Mouse (Mus musculus): Measurements from ENCODE around the gene Rora.
A peak's percentile ranks its signal among the peaks of the same experiment; 100 is the strongest.

Gene Rora

DNA sequence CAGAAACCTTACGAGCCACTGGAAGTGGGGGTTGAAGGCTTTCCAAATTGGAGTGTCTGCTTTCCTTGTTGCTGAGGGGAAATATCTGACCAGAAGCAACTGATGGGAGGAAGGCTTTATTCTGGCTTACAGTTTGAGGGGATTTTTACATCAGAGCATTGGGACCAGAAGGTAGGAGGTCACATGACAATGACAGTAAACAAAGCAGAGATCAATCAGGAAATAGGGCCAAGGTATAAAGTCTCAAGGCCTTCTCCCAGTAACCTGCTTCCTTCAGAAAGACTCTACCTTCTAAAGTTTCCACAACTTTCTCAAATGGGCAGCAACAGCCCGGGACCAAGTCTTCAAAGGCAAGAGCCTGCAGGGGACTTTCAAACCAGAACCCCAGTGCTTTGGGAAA lies 34.6 kb downstream of the Rora start:
- DNase-seq (ENCODE audit: low read depth, low spot score) = no peak

- peak; percentile 80 for DNase-seq (ENCODE audit: low read depth, low spot score)
Measured at GRCm38 (mm10) chr9:68689351-68689750, 35.8 kb downstream of the Rora start.

- DNase-seq (ENCODE audit: low read depth, low spot score) = no peak
Measured at GRCm38 (mm10) chr9:68694889-68695495, 41.4 kb downstream of the Rora start.

GRCm38 (mm10) chr9:68695496-68695969 lies 41.9 kb downstream of the Rora start:
- DNase-seq (ENCODE audit: low read depth, low spot score) = no peak

GRCm38 (mm10) chr9:68696425-68696956 lies 42.9 kb downstream of the Rora start:
- DNase-seq (ENCODE audit: low read depth, low spot score) = no peak

- no peak for DNase-seq (ENCODE audit: low read depth, low spot score)
Measured at GRCm38 (mm10) chr9:68699341-68699740, 45.8 kb downstream of the Rora start.

DNA sequence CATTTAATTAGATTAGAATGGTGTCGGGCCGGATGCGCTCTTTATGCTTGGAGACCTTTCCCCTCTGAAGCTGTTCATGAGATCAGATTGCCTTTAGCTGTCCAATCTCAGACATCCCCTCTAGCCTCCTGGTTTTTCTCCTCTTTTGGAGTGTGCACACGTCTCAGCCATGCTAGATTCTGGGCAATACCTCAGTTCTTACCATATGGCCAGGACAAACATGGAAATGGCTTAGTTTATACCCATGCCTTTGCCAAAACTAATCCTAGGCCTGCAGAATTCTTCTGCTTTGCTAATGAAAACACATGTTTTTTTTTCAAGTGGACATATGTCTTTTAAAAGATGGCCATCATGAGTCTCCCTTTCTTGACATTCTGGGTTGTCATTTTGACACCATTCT lies 46.3 kb downstream of the Rora start:
- no peak for DNase-seq (ENCODE audit: low read depth, low spot score)

- peak; percentile 11 for DNase-seq (ENCODE audit: low read depth, low spot score)
Measured at GRCm38 (mm10) chr9:68707636-68708035, 54.0 kb downstream of the Rora start.

DNA sequence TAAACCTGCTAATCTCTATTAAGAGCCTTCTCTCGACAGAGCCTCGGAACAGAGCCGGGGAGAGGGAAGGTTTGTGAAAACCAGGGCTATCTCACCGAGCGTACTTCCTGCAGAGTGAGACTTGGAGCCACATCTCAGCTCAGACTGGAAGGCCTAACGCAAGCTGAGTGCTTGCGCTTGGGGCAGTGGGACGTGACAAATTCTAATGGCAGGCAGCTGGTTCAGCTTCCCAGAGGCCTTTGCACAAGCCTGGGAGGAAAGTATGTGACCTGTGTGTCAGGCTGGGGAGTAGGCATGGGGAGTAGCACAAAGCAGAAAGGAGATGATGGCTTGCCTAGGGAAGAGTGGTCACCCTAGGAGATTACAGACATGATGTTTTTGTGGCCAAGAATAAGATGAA lies 55.6 kb downstream of the Rora start:
- DNase-seq (ENCODE audit: low read depth, low spot score) = no peak

DNA sequence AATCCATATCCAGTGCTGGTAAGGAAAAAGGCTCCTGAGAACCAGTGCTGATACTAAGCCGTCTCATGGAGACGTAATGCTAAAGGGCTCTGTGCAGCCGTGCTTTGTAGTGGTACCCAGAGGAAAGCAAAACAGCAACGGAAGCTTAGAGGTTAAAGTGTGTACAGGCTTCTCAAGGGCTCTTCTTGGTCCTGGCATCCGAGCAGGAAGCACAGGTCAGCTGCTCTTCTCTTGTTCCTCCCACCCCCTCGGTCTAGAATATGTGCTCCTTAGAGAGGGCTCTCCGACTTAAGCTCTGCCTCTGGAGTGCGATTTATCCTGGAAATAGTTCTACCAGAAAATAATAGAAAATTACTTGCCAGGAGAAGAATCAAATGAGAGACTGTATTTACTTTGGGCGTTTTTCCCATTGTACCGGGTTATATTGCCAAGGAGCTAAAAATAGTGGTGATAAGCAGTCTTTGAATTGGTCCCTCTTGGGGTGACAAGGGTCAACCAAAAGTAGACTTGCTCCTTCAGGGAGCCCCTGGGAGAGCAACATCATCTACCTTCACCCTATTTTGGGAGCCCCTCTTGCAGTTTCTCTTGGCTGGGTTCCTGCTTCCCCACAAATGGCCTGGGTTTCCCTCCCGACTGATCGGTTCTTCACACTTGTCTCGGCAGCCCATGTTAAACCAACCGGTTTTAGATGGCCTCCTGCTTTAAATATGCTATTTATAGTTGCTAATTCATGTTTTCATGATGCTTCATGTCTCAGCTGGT lies 57.5 kb downstream of the Rora start:
- DNase-seq (ENCODE audit: low read depth, low spot score) = no peak

DNA sequence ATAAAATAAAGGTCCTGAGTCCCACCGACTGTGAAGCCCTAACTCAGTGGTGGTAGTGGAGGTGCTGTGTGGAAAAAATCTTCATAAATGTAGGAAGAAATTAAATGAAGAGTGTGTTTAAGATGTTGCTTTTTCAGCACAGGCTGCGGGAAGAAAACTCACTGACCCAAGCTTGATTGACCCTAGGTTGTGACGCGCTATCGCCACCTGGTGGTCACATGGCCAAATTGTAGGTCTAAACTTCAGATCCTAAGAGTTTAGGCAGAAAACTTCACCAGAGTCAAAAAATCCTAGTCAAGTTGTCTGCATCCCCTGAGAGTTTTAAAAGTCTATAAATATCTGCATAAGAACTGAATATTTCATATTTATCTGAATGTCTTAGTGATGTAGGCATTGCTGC lies 63.4 kb downstream of the Rora start:
- DNase-seq (ENCODE audit: low read depth, low spot score) = peak; percentile 76

- no peak for DNase-seq (ENCODE audit: low read depth, low spot score)
Measured at GRCm38 (mm10) chr9:68718427-68718826, 64.8 kb downstream of the Rora start.

DNA sequence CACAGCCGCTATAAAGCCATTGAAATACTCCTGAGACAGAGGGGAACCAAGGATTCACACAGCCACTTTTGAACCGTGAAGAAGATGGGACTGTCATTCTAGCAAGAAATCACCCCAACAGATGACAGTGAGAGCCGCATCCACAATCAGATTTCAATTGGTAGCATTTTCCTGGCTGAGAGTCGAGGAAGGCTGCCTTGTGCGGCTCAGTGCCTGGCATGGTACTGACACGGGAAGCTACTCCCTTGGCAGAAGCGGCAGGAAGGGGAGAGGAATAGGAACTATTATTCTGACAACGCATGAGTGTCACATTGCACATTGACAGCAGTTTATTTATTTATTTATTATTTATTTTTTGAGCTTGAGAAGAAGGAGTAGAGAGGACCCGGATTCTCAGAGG lies 65.7 kb downstream of the Rora start:
- no peak for DNase-seq (ENCODE audit: low read depth, low spot score)

DNA sequence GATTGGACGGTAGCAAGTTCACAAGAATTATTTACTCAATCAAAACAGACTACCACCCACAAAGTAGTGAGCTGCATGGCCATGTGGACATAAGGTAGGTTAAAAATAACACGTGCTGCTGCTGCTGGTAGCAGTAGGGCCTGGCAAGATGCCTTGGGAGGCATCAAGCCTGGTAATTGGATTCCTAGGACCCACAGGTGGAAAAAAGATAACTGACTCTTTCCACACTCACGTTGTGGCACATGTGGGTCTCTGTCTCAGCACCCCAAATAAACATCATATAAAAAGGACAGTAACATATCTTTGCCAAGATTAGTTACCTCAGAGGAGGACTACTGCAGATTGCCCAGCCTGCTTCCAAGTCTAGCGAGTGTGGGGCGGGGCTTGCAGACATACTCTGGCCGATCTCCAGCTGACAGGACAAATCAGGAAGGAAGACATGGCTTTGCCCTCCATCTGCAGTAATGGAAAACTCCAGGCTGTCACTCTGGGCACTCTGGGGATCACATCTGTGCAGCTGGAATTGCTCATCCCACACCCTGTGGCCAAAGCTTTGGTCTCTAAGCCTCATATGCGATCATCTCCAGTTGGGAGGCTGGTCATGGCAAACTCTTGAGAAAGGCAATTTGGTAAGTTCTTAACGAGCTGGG lies 71.2 kb downstream of the Rora start:
- DNase-seq (ENCODE audit: low read depth, low spot score) = no peak

GRCm38 (mm10) chr9:68727166-68727855 lies 73.7 kb downstream of the Rora start:
- no peak for DNase-seq (ENCODE audit: low read depth, low spot score)

- DNase-seq (ENCODE audit: low read depth, low spot score) = no peak
Measured at GRCm38 (mm10) chr9:68731438-68731837, 77.9 kb downstream of the Rora start.

DNA sequence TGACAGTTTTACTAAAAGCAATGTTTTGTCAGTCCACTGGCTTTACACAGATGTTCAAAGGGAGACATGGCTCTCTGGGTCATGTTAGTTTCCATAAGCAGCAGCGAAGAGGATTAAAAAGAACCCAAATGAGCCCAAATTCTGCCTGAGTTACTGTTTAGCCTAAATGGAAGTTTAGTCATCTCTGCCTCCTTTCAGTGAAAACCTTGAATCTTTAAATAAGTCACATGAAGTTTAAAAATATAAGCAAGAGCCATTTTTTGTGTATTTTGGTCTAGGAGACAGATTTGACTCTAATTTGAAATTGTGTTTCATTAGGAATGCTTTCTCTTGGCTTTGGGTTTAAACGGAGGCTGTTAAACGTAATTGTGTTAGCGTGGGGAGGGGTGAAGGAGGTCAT lies 79.3 kb downstream of the Rora start:
- DNase-seq (ENCODE audit: low read depth, low spot score) = no peak

- DNase-seq (ENCODE audit: low read depth, low spot score) = no peak
Measured at GRCm38 (mm10) chr9:68735886-68736285, 82.3 kb downstream of the Rora start.

GRCm38 (mm10) chr9:68737197-68737736 lies 83.7 kb downstream of the Rora start:
- DNase-seq (ENCODE audit: low read depth, low spot score) = no peak

- DNase-seq (ENCODE audit: low read depth, low spot score) = no peak
Measured at GRCm38 (mm10) chr9:68745931-68746646, 92.5 kb downstream of the Rora start.

GRCm38 (mm10) chr9:68756976-68757375 lies 103.4 kb downstream of the Rora start:
- no peak for DNase-seq (ENCODE audit: low read depth, low spot score)

Measured in ES-CJ7 (cell line).